Mouse (Mus musculus) limb, embryonic 11.5 days (tissue): ENCODE measurements around the gene Myh10. TPM values are rescaled to one million over a fixed set of nuclear protein-coding genes. Genes with fewer than 3 reads are reported as not detected.

Experiments
- ATAC-seq: fragments of 200-750 bp; cut with Nextera tagmentation; 2 replicates; pipeline ENCODE4 v1.8.0; 2017; ENCODE audit warnings: low read depth; ENCODE audit not compliant: insufficient number of reproducible peaks, low FRiP score, low TSS enrichment
- DNase-seq: peaks from one replicate; pipeline ENCODE4 v3.0.0-alpha.2; 2015; ENCODE audit warnings: low spot score
- H3K27ac ChIP-seq: fragments of 300-500 bp; sonication (generic); replicated peaks from 2 replicates; pipeline ENCODE4 v1.5.1; 2014; ENCODE audit warnings: low read depth, mild to moderate bottlenecking, low read length
- H3K27me3 ChIP-seq: fragments of 300-500 bp; sonication (generic); 2 replicates; pipeline ENCODE4 v1.6.1; 2014; ENCODE audit warnings: mild to moderate bottlenecking, low read length, mixed read lengths; ENCODE audit not compliant: control insufficient read depth, insufficient read depth
- H3K36me3 ChIP-seq: fragments of 300-500 bp; sonication (generic); 2 replicates; pipeline ENCODE4 v1.6.1; 2014; ENCODE audit warnings: mild to moderate bottlenecking, low read length, moderate library complexity, mixed read lengths; ENCODE audit not compliant: control insufficient read depth, insufficient read depth
- H3K4me1 ChIP-seq: fragments of 300-500 bp; sonication (generic); 2 replicates; pipeline ENCODE4 v1.6.1; 2014; ENCODE audit warnings: low read length, mixed read lengths; ENCODE audit not compliant: control insufficient read depth, insufficient read depth
- H3K4me2 ChIP-seq: fragments of 300-500 bp; sonication (generic); 2 replicates; pipeline ENCODE4 v1.6.1; 2014; ENCODE audit warnings: low read depth, mild to moderate bottlenecking, moderate library complexity; ENCODE audit not compliant: severe bottlenecking
- H3K4me3 ChIP-seq: fragments of 300-500 bp; sonication (generic); 2 replicates; pipeline ENCODE4 v1.5.1; 2014; ENCODE audit warnings: low read depth, low read length
- H3K9ac ChIP-seq: fragments of 300-500 bp; sonication (generic); 2 replicates; pipeline ENCODE4 v1.6.1; 2014; ENCODE audit warnings: mild to moderate bottlenecking, low read length
- H3K9me3 ChIP-seq: fragments of 300-500 bp; sonication (generic); 2 replicates; pipeline ENCODE4 v1.6.1; 2016; ENCODE audit warnings: low read length; ENCODE audit not compliant: control insufficient read depth
- WGBS: fragments of 180-500 bp; shearing (Covaris S2); extraction: QIAGEN DNeasy Blood & Tissue Kit; methylation state at CpG from one replicate; pipeline ENCODE4 v1.1.7; 2014; 5-methylcytosine and 5-hydroxymethylcytosine counted together
- polyA plus RNA-seq: library from polyadenylated mRNA; unstranded; fragments of >200 nt; fragmentation: Nextera tagmentation; extraction: Ambion mirVana; gene quantifications from 2 replicates; pipeline ENCODE4 v1.2.1, GENCODE M21; 2014

The Myh10 gene
- polyA plus RNA-seq, 1 experiment from 2014 or later, result 148 TPM

DNA sequence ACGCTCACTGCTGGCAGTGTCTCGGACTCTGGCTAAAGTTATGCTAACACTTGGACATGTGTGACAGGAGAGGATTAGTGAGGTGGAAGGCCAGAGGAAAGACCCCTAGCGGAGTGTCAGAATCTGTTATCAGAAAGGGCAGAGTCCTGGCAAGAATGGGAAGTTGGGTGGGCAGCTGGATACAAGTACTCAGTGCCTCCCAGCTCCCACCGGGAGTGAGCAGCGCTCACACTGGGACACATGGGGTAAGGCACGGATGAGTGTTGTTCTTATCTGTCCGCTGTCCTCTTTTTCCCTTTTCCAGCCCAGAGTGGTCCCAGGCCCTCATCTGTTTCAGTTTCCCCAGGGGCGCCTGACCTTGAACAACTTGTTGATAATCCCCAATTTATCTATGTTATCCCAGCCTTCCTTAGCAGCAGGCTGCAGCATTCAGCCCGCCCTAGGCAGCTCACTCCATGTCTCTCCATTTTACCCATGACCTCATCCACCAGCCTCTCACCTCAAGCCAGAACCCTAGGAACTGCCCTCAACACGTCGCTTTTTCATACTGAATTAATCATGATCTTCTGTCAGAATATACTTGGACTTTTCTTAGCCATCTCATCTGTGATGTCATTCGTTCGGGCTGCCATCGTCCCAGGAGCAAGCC lies 89.2 kb downstream of the Myh10 start:
- no peak for DNase-seq
- no peaks in the 10 kb centered on the region for H3K4me1 ChIP-seq
- no peaks in the 10 kb centered on the region for H3K9me3 ChIP-seq

DNA sequence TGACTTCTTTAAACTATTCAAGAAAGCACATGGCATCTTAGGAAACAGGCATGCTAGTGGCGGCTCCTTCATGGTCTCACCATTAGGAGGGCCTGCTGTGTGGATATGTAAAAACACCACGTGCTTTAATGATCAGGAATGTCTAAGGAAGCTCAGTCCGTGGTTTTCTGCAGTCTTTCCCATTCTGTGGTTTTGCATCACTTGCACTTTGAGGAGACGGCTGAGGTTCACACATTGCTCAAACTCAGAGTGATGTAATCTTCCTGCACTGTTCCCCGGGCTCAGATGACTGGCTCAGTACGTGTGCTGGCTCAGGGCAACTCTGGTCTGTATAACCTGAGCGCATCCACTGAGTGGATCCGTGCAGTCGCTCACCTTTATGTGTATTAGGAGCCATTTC lies 91.0 kb downstream of the Myh10 start:
- no peaks in the 10 kb centered on the region for H3K4me1 ChIP-seq
- WGBS, result 93% methylated on average over 9 of the region's 9 CpGs

More for the DNA sequence above, 89.2 kb downstream of the Myh10 start:
- H3K27ac ChIP-seq, result no peak overlapping the region
- no peak overlapping the region for H3K9ac ChIP-seq
- H3K36me3 ChIP-seq, result peaks cover 39% of the 10 kb centered on the region
- WGBS, result 87% methylated on average over 14 of the region's 14 CpGs
- ATAC-seq, result no peak
- H3K4me2 ChIP-seq, result no peak overlapping the region
- H3K4me3 ChIP-seq, result no peak overlapping the region
- H3K27me3 ChIP-seq, result no peaks in the 10 kb centered on the region

DNA sequence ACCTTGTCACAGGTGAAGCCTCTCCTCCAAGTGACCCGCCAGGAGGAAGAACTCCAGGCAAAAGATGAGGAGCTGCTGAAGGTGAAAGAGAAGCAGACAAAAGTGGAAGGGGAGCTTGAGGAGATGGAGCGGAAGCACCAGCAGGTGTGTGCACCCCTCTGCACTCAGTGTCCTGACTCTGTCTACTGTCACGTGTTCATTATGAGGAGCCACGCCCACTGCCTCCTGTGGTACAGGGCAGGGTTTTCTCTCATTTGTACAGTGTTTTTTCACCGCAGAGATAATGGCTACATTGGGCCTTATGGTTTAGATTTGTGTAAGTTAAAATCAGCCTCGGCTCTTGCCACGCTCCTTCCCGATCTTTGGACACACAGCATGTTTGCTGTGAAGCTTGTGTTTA lies 94.5 kb downstream of the Myh10 start:
- no peak overlapping the region for H3K9ac ChIP-seq
- no peak overlapping the region for H3K4me3 ChIP-seq
- H3K4me1 ChIP-seq, result no peaks in the 10 kb centered on the region
- H3K36me3 ChIP-seq, result peaks cover 47% of the 10 kb centered on the region
- H3K27me3 ChIP-seq, result no peaks in the 10 kb centered on the region
- 87% methylated on average over 8 of the region's 8 CpGs for WGBS
- ATAC-seq (no peak), DNase-seq (no peak)
- H3K27ac ChIP-seq, result no peak overlapping the region
- no peak overlapping the region for H3K4me2 ChIP-seq
- H3K9me3 ChIP-seq, result no peaks in the 10 kb centered on the region

More for the DNA sequence above, 91.0 kb downstream of the Myh10 start:
- ATAC-seq (no peak), DNase-seq (no peak)
- Histone ChIP-seq H3K9me3 (no peaks in the 10 kb centered on the region), H3K4me2 (no peak overlapping the region), H3K9ac (0 out of 2 replicates have a peak overlapping the region, but pooled peaks have one; percentile 7), H3K36me3 (peaks cover 39% of the 10 kb centered on the region), H3K27me3 (no peaks in the 10 kb centered on the region), H3K27ac (no peak overlapping the region), H3K4me3 (no peak overlapping the region)

DNA sequence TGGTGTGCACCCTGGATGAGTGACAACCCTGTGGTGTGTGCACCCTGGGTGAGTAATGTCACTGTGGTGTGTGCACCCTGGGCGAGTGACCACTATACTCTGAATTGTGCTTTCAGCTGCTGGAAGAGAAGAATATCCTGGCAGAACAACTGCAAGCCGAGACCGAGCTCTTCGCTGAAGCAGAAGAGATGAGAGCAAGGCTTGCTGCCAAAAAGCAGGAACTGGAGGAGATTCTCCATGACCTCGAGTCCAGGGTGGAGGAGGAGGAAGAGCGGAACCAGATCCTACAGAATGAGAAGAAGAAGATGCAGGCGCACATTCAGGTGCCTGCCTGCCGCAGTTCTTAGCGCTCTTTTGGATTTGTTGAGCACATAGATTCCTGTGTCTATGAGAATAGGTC lies 95.9 kb downstream of the Myh10 start:
- 93% methylated on average over 9 of the region's 9 CpGs for WGBS
- Histone ChIP-seq H3K9me3 (no peaks in the 10 kb centered on the region), H3K27me3 (no peaks in the 10 kb centered on the region), H3K9ac (no peak overlapping the region), H3K27ac (no peak overlapping the region), H3K36me3 (peaks cover 53% of the 10 kb centered on the region), H3K4me3 (no peak overlapping the region), H3K4me2 (no peak overlapping the region), H3K4me1 (no peaks in the 10 kb centered on the region)
- ATAC-seq (no peak), DNase-seq (no peak)

DNA sequence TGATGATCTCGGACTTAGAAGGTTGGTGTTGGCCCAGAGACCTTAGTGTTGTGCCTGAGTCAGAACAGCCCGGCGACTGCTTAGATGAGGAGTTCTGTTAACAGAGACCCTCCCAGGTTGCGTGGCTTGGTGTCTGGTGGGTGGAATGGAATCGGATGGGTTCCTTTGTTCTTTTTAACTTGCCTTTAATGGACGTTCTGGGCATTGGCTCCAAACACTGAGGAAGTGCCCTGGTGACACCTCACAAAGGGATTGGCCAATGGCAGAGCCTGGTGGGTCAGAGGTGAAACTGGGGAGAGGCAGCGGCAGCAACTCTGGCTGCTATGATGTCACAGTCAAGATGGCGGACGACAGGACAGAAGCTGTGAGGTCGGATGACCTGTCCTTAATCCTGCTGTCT lies 99.4 kb downstream of the Myh10 start:
- no peak for DNase-seq
- no peaks in the 10 kb centered on the region for H3K4me1 ChIP-seq
- H3K27ac ChIP-seq, result no peak overlapping the region
- no peak overlapping the region for H3K9ac ChIP-seq
- peaks cover 55% of the 10 kb centered on the region for H3K36me3 ChIP-seq
- ATAC-seq, result no peak
- no peaks in the 10 kb centered on the region for H3K27me3 ChIP-seq
- H3K4me2 ChIP-seq, result no peak overlapping the region
- H3K4me3 ChIP-seq, result no peak overlapping the region
- H3K9me3 ChIP-seq, result no peaks in the 10 kb centered on the region
- WGBS, result 91% methylated on average over 10 of the region's 10 CpGs

DNA sequence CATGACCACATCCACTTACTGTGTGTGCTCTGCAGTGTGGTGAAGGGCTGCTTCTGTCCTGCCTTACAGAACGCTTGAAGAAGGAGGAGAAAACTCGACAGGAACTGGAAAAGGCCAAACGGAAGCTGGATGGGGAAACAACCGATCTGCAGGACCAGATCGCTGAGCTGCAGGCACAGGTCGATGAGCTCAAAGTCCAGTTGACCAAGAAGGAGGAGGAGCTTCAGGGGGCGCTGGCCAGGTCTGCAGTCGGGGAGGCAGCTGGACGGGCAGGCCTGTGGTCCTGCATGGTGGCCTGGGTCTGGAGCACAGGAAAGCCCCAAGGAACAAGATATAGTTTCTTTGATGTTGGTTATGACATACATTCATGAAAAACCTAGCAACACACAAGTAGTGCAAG lies 100.4 kb downstream of the Myh10 start:
- Histone ChIP-seq H3K4me2 (no peak overlapping the region), H3K27me3 (no peaks in the 10 kb centered on the region), H3K36me3 (peaks cover 59% of the 10 kb centered on the region), H3K4me1 (no peaks in the 10 kb centered on the region), H3K9me3 (no peaks in the 10 kb centered on the region), H3K4me3 (no peak overlapping the region), H3K27ac (no peak overlapping the region), H3K9ac (no peak overlapping the region)
- 91% methylated on average over 9 of the region's 9 CpGs for WGBS
- DNase-seq, result no peak
- ATAC-seq, result no peak

DNA sequence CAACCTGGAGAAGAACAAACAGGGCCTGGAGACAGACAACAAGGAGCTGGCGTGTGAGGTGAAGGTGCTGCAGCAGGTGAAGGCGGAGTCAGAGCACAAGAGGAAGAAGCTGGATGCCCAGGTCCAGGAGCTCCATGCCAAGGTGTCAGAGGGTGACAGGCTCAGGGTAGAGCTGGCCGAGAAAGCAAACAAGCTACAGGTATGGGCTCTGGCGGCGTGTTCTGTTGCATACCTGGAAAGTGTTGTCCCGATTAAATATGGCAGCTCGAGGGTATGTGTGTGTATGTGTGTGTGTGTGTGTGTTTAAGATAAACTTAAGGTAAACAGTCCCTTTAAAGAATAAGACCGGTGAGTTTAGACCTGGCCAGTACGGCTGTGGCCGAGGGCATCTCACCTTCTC lies 106.9 kb downstream of the Myh10 start:
- WGBS, result 96% methylated on average over 10 of the region's 10 CpGs

DNA sequence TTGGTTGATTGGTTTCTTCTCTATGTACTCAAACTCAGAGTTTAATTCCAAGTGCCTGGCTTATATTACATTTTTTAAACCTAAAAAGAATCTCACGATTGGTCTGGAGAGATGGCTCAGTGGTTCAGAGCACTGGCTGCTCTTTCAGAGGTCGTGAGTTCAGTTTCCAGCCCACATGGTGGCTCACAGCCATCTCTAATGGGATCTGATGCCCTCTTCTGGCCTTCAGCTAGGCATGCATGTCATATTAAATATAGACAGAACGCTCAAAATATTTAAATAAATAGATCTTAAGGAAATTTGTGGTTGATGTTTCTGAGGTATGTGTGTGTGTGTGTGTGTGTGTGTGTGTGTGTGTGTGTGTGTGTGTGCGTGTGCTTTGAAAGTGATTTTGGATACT lies 113.8 kb downstream of the Myh10 start:
- 80% methylated on average over 4 of the region's 4 CpGs for WGBS
- no peak for ATAC-seq
- H3K9ac ChIP-seq, result no peak overlapping the region
- no peak for DNase-seq
- H3K27me3 ChIP-seq, result no peaks in the 10 kb centered on the region
- no peak overlapping the region for H3K27ac ChIP-seq
- H3K9me3 ChIP-seq, result no peaks in the 10 kb centered on the region
- H3K36me3 ChIP-seq, result peaks cover 61% of the 10 kb centered on the region
- no peak overlapping the region for H3K4me2 ChIP-seq
- no peak overlapping the region for H3K4me3 ChIP-seq
- no peaks in the 10 kb centered on the region for H3K4me1 ChIP-seq

More for the DNA sequence above, 106.9 kb downstream of the Myh10 start:
- Histone ChIP-seq H3K27me3 (no peaks in the 10 kb centered on the region), H3K4me3 (no peak overlapping the region), H3K36me3 (peaks cover 61% of the 10 kb centered on the region), H3K27ac (no peak overlapping the region), H3K4me1 (no peaks in the 10 kb centered on the region), H3K4me2 (no peak overlapping the region), H3K9me3 (no peaks in the 10 kb centered on the region), H3K9ac (no peak overlapping the region)
- ATAC-seq (no peak), DNase-seq (no peak)

DNA sequence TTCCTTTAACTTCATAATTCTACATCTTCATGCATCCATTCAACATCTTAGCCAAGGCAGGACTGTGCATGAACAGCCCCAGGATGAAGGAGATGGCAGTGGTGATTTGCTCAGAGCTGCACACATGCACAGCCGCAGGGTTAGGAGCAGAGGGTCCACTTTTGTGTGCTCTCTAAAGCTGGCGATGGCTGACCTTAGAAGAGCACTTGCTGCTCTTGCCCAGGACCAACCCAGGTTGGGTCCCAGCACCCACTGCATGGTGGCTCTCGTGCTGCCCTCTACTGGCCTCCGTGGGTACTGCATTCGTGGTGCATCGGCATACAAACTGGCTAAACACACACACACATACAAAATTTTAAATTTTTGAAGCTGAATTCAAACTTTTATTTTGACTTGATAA lies 116.4 kb downstream of the Myh10 start:
- 42% methylated on average over 6 of the region's 6 CpGs for WGBS
- no peaks in the 10 kb centered on the region for H3K4me1 ChIP-seq
- H3K4me2 ChIP-seq, result no peak overlapping the region
- no peak overlapping the region for H3K9ac ChIP-seq
- peaks cover 60% of the 10 kb centered on the region for H3K36me3 ChIP-seq
- no peak for ATAC-seq
- H3K27ac ChIP-seq, result no peak overlapping the region
- no peaks in the 10 kb centered on the region for H3K27me3 ChIP-seq
- H3K9me3 ChIP-seq, result no peaks in the 10 kb centered on the region
- DNase-seq, result peak; percentile 87
- H3K4me3 ChIP-seq, result no peak overlapping the region
